Mouse (Mus musculus) CH12.LX (cell line): Measurements from ENCODE around the gene Meioc. TPM values are rescaled to one million over a fixed set of nuclear protein-coding genes. Genes with fewer than 3 reads are reported as not detected.

Source experiments
- DNase-seq: peaks from one replicate; pipeline ENCODE4 v3.0.0-alpha.2; 2013; ENCODE audit errors: extremely low read depth
- H3K27ac ChIP-seq: 2 replicates; pipeline ENCODE4 v1.5.1; 2012; ENCODE audit warnings: low read depth, mild to moderate bottlenecking, control low read depth, moderate library complexity; ENCODE audit not compliant: insufficient read depth
- H3K27me3 ChIP-seq: replicated peaks from 2 replicates; pipeline ENCODE3; 2012; ENCODE audit warnings: inconsistent platforms
- H3K36me3 ChIP-seq, 2 experiments: replicated peaks in 1 of 2; 2 replicates each; pipeline versions ENCODE3 to v1.6.1; 2012; ENCODE audit warnings: inconsistent platforms in 1 of 2, low read length in 1 of 2, mild to moderate bottlenecking in 1 of 2, mixed read lengths in 1 of 2, moderate library complexity in 1 of 2; ENCODE audit not compliant: control insufficient read depth in 1 of 2, insufficient read depth in 1 of 2
- H3K4me1 ChIP-seq, 2 experiments: 2 replicates each; pipeline ENCODE4 v1.6.1; 2012; ENCODE audit warnings: inconsistent platforms in 1 of 2, moderate library complexity in 1 of 2; ENCODE audit not compliant: insufficient read depth in 2 of 2, control insufficient read depth in 1 of 2
- H3K4me2 ChIP-seq: 2 replicates; pipeline ENCODE4 v1.6.1; 2012; ENCODE audit warnings: low read depth, mild to moderate bottlenecking, control low read depth; ENCODE audit not compliant: poor library complexity, insufficient read depth, severe bottlenecking
- H3K4me3 ChIP-seq, 3 experiments: fragments of 150-350 bp in 1 of 3; sonication (generic) in 1 of 3; replicated peaks in 1 of 3; 2 replicates each; pipeline versions ENCODE3 to v1.5.1; 2011 to 2012; ENCODE audit warnings: low read depth in 2 of 3, low read length in 2 of 3, mild to moderate bottlenecking in 2 of 3, moderate library complexity in 2 of 3, control low read depth in 1 of 3, improper control_type of control experiment in 1 of 3, inconsistent platforms in 1 of 3, mixed read lengths in 1 of 3; ENCODE audit not compliant: poor library complexity in 1 of 3
- H3K79me2 ChIP-seq: replicated peaks from 2 replicates; pipeline ENCODE4 v1.6.1; 2012; ENCODE audit warnings: mild to moderate bottlenecking, moderate library complexity; ENCODE audit not compliant: control insufficient read depth, poor library complexity, insufficient read depth, severe bottlenecking; ENCODE audit errors: extremely low read depth
- H3K9ac ChIP-seq: 2 replicates; pipeline ENCODE4 v1.6.1; 2012; ENCODE audit warnings: low read depth, mild to moderate bottlenecking, control low read depth, moderate library complexity; ENCODE audit not compliant: insufficient read depth
- H3K9me3 ChIP-seq: replicated peaks from 2 replicates; pipeline ENCODE3; 2012; ENCODE audit warnings: low read length, inconsistent platforms, mixed read lengths
- CHD2 ChIP-seq: IDR thresholded peaks from 2 replicates; pipeline ENCODE4 v1.6.1; 2011; ENCODE audit warnings: low read length, improper control_type of control experiment
- CTCF ChIP-seq, 2 experiments: IDR thresholded peaks in 1 of 2; conservative IDR thresholded peaks in 1 of 2; 2 replicates each; pipeline ENCODE4 v1.5.1; 2011 to 2012; ENCODE audit warnings: low read depth in 2 of 2, low read length in 2 of 2, improper control_type of control experiment in 1 of 2, inconsistent platforms in 1 of 2, mild to moderate bottlenecking in 1 of 2, moderate library complexity in 1 of 2
- ELF1 ChIP-seq: IDR thresholded peaks from 2 replicates; pipeline ENCODE4 v1.6.1; 2014; ENCODE audit warnings: low read depth, mild to moderate bottlenecking, inconsistent platforms, low read length, improper control_type of control experiment
- EP300 ChIP-seq: IDR thresholded peaks from 2 replicates; pipeline ENCODE4 v1.6.1; 2011; ENCODE audit warnings: low read length, improper control_type of control experiment
- HCFC1 ChIP-seq: IDR thresholded peaks from 2 replicates; pipeline ENCODE4 v1.6.1; 2012; ENCODE audit warnings: low read depth, mild to moderate bottlenecking, inconsistent platforms, low read length, improper control_type of control experiment
- MYC ChIP-seq: IDR thresholded peaks from 2 replicates; pipeline ENCODE4 v1.6.1; 2011; ENCODE audit warnings: low read depth, mild to moderate bottlenecking, improper control_type of control experiment, low read length
- NELFE ChIP-seq: IDR thresholded peaks from 2 replicates; pipeline ENCODE4 v1.6.1; 2011; ENCODE audit warnings: low read depth, low read length, improper control_type of control experiment
- NRF1 ChIP-seq: IDR thresholded peaks from 2 replicates; pipeline ENCODE4 v1.6.1; 2014; ENCODE audit warnings: low read depth, mild to moderate bottlenecking, inconsistent platforms, low read length, improper control_type of control experiment, moderate library complexity
- POLR2AphosphoS2 ChIP-seq: IDR thresholded peaks from 2 replicates; pipeline ENCODE4 v1.6.1; 2011; ENCODE audit warnings: low read depth, low read length, improper control_type of control experiment
- RCOR1 ChIP-seq: conservative IDR thresholded peaks from 2 replicates; pipeline ENCODE4 v1.6.1; 2012; ENCODE audit warnings: low read depth, mild to moderate bottlenecking, inconsistent platforms, low read length, improper control_type of control experiment
- SIN3A ChIP-seq: IDR thresholded peaks from 2 replicates; pipeline ENCODE4 v1.6.1; 2012; ENCODE audit warnings: low read length, improper control_type of control experiment, inconsistent platforms
- TBP ChIP-seq: conservative IDR thresholded peaks from 2 replicates; pipeline ENCODE4 v1.6.1; 2011; ENCODE audit warnings: low read depth, low read length, improper control_type of control experiment
- USF2 ChIP-seq: conservative IDR thresholded peaks from 2 replicates; pipeline ENCODE4 v1.6.1; 2011; ENCODE audit warnings: low read depth, low read length, improper control_type of control experiment
- ZKSCAN1 ChIP-seq: IDR thresholded peaks from 2 replicates; pipeline ENCODE4 v1.6.1; 2012; ENCODE audit warnings: low read depth, inconsistent platforms, low read length, improper control_type of control experiment, borderline replicate concordance
- ZNF384 ChIP-seq: IDR thresholded peaks from 2 replicates; pipeline ENCODE4 v1.6.1; 2012; ENCODE audit warnings: low read depth, low read length, improper control_type of control experiment, inconsistent platforms
- dilution Hi-C: fragments of 300-500 bp; cut with MboI; formaldehyde crosslinking; loops from 2 replicates; pipeline ENCODE4 v1.14.3; 2020; ENCODE audit warnings: low sequenced_read_pairs; ENCODE audit not compliant: extremely low pct_unique_long_range_greater_than_20kb, extremely low pct_ligation_motif_present
- in situ Hi-C: fragments of 300-500 bp; cut with MboI; formaldehyde crosslinking; loops from 3 replicates; pipeline ENCODE4 v1.14.3; 2019; ENCODE audit warnings: low sequenced_read_pairs, low pct_ligation_motif_present, low pct_unique_long_range_greater_than_20kb, mixed read lengths
- polyA plus RNA-seq: library from polyadenylated mRNA; unstranded; fragments of >175 nt; gene quantifications from 2 replicates; pipeline ENCODE4 v1.2.1, GENCODE M21; 2012; ENCODE audit warnings: low read depth; ENCODE audit not compliant: insufficient read length
- total RNA-seq, 2 experiments: library from RNA; depleted of rRNA; stranded (reverse); fragments of 300-350 nt in 1 of 2; fragments of >200 nt in 1 of 2; gene quantifications; 2 replicates each; pipeline ENCODE4 v1.2.3; 2012 to 2014

The Meioc gene
- total and polyA plus RNA-seq, 3 experiments, result not detected

DNA sequence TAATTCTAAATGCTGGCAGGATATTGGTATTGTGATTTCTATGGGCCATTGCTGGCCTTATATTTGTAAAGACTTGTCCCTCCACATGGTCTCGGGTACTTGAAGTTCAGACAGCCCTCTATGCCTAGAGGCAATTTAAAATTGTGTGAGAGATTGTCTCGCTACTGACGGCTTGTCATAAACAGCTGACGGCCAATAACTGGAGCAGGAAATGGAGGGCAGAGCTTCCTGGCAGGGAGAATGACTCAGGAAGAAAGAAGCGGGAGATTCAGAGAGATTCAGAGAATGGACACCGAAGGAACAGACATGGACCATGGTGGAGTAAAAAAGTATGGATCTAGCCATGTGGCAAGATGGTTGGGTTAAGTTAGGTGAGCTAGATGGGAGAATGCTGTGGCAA lies 6.6 kb upstream of the Meioc start:
- H3K79me2 ChIP-seq, result no peaks in the 10 kb centered on the region
- no peaks in the 10 kb centered on the region for H3K9me3 ChIP-seq
- H3K27ac ChIP-seq, result no peak overlapping the region
- dilution Hi-C loops (no loop called here), in situ Hi-C loops (no loop called here)
- TF ChIP-seq EP300 (no peak), RCOR1 (no peak), TBP (no peak)
- no peak overlapping the region for H3K4me2 ChIP-seq
- H3K9ac ChIP-seq, result no peak overlapping the region
- H3K4me3 ChIP-seq, result no peak overlapping the region
- peaks cover 2% of the 10 kb centered on the region for H3K27me3 ChIP-seq
- no peak for DNase-seq
- H3K4me1 ChIP-seq, result peaks cover 0 to 13% of the 10 kb centered on the region in 2 experiments; a peak in 2 of 4 replicates
- H3K36me3 ChIP-seq, result no peaks in the 10 kb centered on the region

DNA sequence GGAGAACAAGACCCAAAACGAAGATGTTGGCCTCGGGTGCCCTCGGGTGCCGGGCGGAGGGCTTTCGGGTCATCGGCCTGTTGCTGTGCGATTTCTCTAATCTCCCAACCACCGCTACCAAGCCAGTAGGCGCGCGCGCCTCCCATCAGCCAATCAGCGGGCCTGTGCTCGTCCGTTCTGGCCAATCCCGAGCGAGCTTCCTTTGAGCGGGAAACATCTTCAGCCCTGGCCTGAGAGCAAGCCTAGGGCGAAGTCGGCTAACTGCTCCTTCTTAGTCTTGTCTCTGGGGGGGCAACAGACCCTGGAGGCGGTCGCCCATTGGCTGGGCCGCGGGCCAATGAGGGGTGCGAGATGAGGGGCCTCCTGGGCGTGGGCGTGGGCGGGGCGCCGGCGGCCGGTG lies 1.6 kb downstream of the Meioc start:
- peaks cover 12% of the 10 kb centered on the region for H3K9me3 ChIP-seq
- H3K79me2 ChIP-seq, result no peaks in the 10 kb centered on the region
- H3K4me3 ChIP-seq, result no peak overlapping the region
- H3K27ac ChIP-seq, result no peak overlapping the region
- dilution Hi-C loops, result no loop called here
- H3K4me2 ChIP-seq, result no peak overlapping the region
- TF ChIP-seq SIN3A (no peak), NELFE (no peak), CHD2 (no peak), ZKSCAN1 (no peak), ZNF384 (no peak), RCOR1 (no peak), EP300 (no peak), HCFC1 (no peak), CTCF (conservative IDR thresholded peaks at IDR 0.05 in 1 of 2, IDR thresholded peaks at IDR 0.05 in 1 of 2; ENCODE audit: low read depth in 2 of 2, low read length in 2 of 2) (no peak), USF2 (no peak), ELF1 (no peak), POLR2AphosphoS2 (no peak), MYC (no peak), NRF1 (no peak)
- TF ChIP-seq, all 38 proteins: peak for 0
- in situ Hi-C loops, result no loop called here
- H3K4me1 ChIP-seq, result no peaks in the 10 kb centered on the region
- H3K9ac ChIP-seq, result no peak overlapping the region
- no peaks in the 10 kb centered on the region for H3K36me3 ChIP-seq
- DNase-seq, result no peak
- no peaks in the 10 kb centered on the region for H3K27me3 ChIP-seq
